Mouse (Mus musculus) hindbrain, embryonic 12.5 days (tissue): ENCODE results near the gene Set. TPM values are rescaled to one million over a fixed set of nuclear protein-coding genes. Genes with fewer than 3 reads are reported as not detected.

ENCODE experiments used
- ATAC-seq: fragments of 200-750 bp; cut with Nextera tagmentation; 2 replicates; pipeline ENCODE4 v1.8.0; 2017; ENCODE audit warnings: moderate TSS enrichment; ENCODE audit not compliant: low FRiP score
- H3K27ac ChIP-seq: fragments of 300-500 bp; sonication (generic); 2 replicates; pipeline ENCODE4 v1.5.1; 2016; ENCODE audit warnings: mild to moderate bottlenecking
- H3K27me3 ChIP-seq: fragments of 300-500 bp; sonication (generic); 2 replicates; pipeline ENCODE4 v1.6.1; 2016; ENCODE audit warnings: mild to moderate bottlenecking
- H3K36me3 ChIP-seq: fragments of 300-500 bp; sonication (generic); 2 replicates; pipeline ENCODE4 v1.6.1; 2016; ENCODE audit warnings: mild to moderate bottlenecking
- H3K4me1 ChIP-seq: fragments of 300-500 bp; sonication (generic); 2 replicates; pipeline ENCODE4 v1.6.1; 2016
- H3K4me2 ChIP-seq: fragments of 300-500 bp; sonication (generic); replicated peaks from 2 replicates; pipeline ENCODE4 v1.6.1; 2016; ENCODE audit warnings: mild to moderate bottlenecking
- H3K4me3 ChIP-seq: fragments of 300-500 bp; sonication (generic); 2 replicates; pipeline ENCODE4 v1.5.1; 2016; ENCODE audit warnings: mild to moderate bottlenecking
- H3K9ac ChIP-seq: fragments of 300-500 bp; sonication (generic); 2 replicates; pipeline ENCODE4 v1.6.1; 2016; ENCODE audit warnings: mild to moderate bottlenecking, moderate library complexity
- H3K9me3 ChIP-seq: fragments of 300-500 bp; sonication (generic); replicated peaks from 2 replicates; pipeline ENCODE4 v1.6.1; 2016; ENCODE audit warnings: mild to moderate bottlenecking
- WGBS: fragments of 180-500 bp; shearing (Covaris S2); methylation state at CpG from one replicate; pipeline ENCODE4 v1.1.7; 2016; 5-methylcytosine and 5-hydroxymethylcytosine counted together
- polyA plus RNA-seq: library from polyadenylated mRNA; unstranded; fragments of >200 nt; fragmentation: Nextera tagmentation; extraction: Ambion mirVana; gene quantifications from 2 replicates; pipeline ENCODE4 v1.2.1, GENCODE M21; 2016

Gene Set
- polyA plus RNA-seq, 1 experiment from 2014 or later, result 558 TPM

- no peaks in the 10 kb centered on the region for H3K27me3 ChIP-seq
- no peaks in the 10 kb centered on the region for H3K9me3 ChIP-seq
- H3K36me3 ChIP-seq, result peaks cover 52% of the 10 kb centered on the region
- H3K27ac ChIP-seq, result no peak overlapping the region
- H3K4me1 ChIP-seq, result peaks cover 18% of the 10 kb centered on the region
- H3K4me2 ChIP-seq, result no peak overlapping the region
- ATAC-seq, result no peak
- no peak overlapping the region for H3K4me3 ChIP-seq
- no peak overlapping the region for H3K9ac ChIP-seq
- WGBS, result 87% methylated on average over 2 of the region's 2 CpGs
Observed at GRCm38 (mm10) chr2:30095882-30096527, 38.8 kb downstream of the Set start.

- Histone ChIP-seq H3K27ac (no peak overlapping the region), H3K36me3 (peaks cover 85% of the 10 kb centered on the region)
- no peak for ATAC-seq
Observed at GRCm38 (mm10) chr2:30100214-30100613, 43.0 kb downstream of the Set start.

DNA sequence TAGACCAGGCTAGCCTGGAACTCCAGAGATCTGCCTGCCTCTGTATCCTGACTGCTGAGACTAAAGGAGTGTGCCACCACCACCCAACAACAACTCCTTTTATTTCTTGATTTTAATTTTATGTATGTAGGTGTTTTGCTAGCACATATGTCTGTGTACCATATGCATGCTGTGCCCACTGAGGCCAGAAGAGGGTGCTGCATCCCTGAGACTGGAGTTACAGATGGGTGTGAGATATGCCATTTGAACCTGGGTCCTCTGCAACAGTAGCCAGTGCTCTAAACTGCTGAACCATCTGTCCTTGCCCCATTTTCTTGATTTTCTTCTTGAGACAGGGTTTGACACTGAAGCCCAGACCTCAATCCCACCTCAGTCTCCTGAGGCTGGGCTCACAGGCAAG, 49.2 kb downstream of the Set start:
- H3K27me3 ChIP-seq, result no peaks in the 10 kb centered on the region
- no peak overlapping the region for H3K27ac ChIP-seq
- no peak overlapping the region for H3K4me2 ChIP-seq
- no peaks in the 10 kb centered on the region for H3K9me3 ChIP-seq
- H3K4me1 ChIP-seq, result no peaks in the 10 kb centered on the region
- peaks cover 90% of the 10 kb centered on the region for H3K36me3 ChIP-seq
- H3K4me3 ChIP-seq, result no peak overlapping the region
- ATAC-seq, result no peak
- H3K9ac ChIP-seq, result no peak overlapping the region

More at GRCm38 (mm10) chr2:30100214-30100613, 43.0 kb downstream of the Set start:
- H3K9me3 ChIP-seq, result no peaks in the 10 kb centered on the region
- H3K4me1 ChIP-seq, result no peaks in the 10 kb centered on the region
- no peak overlapping the region for H3K4me3 ChIP-seq
- H3K4me2 ChIP-seq, result no peak overlapping the region
- no peaks in the 10 kb centered on the region for H3K27me3 ChIP-seq
- WGBS, result 70% methylated on average over 4 of the region's 4 CpGs
- no peak overlapping the region for H3K9ac ChIP-seq

- Histone ChIP-seq H3K27me3 (no peaks in the 10 kb centered on the region), H3K9me3 (no peaks in the 10 kb centered on the region), H3K4me3 (no peak overlapping the region), H3K4me1 (no peaks in the 10 kb centered on the region), H3K36me3 (peaks cover 86% of the 10 kb centered on the region), H3K4me2 (no peak overlapping the region), H3K9ac (0 out of 2 replicates have a peak overlapping the region, but pooled peaks have one; percentile 9), H3K27ac (no peak overlapping the region)
- 89% methylated on average over 5 of the region's 5 CpGs for WGBS
- ATAC-seq, result no peak
Observed at GRCm38 (mm10) chr2:30107646-30108045, 50.5 kb downstream of the Set start.

GRCm38 (mm10) chr2:30108260-30108659, 51.1 kb downstream of the Set start:
- Histone ChIP-seq H3K9me3 (no peaks in the 10 kb centered on the region), H3K36me3 (peaks cover 86% of the 10 kb centered on the region), H3K4me3 (no peak overlapping the region), H3K9ac (no peak overlapping the region), H3K4me2 (no peak overlapping the region), H3K27ac (no peak overlapping the region), H3K27me3 (no peaks in the 10 kb centered on the region), H3K4me1 (no peaks in the 10 kb centered on the region)
- WGBS, result 95% methylated on average over 4 of the region's 4 CpGs
- ATAC-seq, result no peak

DNA sequence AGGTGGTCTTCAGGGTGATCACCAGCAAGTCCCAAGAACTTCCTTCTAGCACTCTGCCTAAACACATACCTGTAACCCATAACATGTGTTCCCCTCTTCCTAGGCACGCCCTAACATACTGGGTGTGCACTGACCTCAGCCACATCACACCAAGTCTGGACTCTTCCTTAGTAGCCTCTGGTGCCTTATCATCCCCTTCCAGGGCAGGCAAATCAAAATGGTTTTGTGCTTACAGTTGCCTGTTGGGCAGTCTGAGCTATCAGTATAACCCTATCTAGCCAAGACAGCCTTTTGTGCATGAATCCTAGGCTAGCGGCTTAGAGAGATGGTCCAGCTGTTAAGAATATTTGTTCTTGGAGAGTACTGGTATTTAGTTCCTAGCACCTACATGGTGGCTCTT, 54.3 kb downstream of the Set start:
- H3K4me2 ChIP-seq, result no peak overlapping the region
- H3K4me1 ChIP-seq, result no peaks in the 10 kb centered on the region
- WGBS, result 99% methylated on average over 2 of the region's 2 CpGs
- no peak overlapping the region for H3K9ac ChIP-seq
- H3K36me3 ChIP-seq, result peaks cover 68% of the 10 kb centered on the region
- ATAC-seq, result no peak
- no peak overlapping the region for H3K27ac ChIP-seq
- H3K27me3 ChIP-seq, result no peaks in the 10 kb centered on the region
- no peaks in the 10 kb centered on the region for H3K9me3 ChIP-seq
- no peak overlapping the region for H3K4me3 ChIP-seq

GRCm38 (mm10) chr2:30112564-30112963, 55.4 kb downstream of the Set start:
- Histone ChIP-seq H3K4me2 (no peak overlapping the region), H3K4me1 (no peaks in the 10 kb centered on the region), H3K36me3 (peaks cover 59% of the 10 kb centered on the region), H3K27me3 (no peaks in the 10 kb centered on the region), H3K9ac (no peak overlapping the region), H3K27ac (no peak overlapping the region), H3K9me3 (no peaks in the 10 kb centered on the region), H3K4me3 (no peak overlapping the region)
- no peak for ATAC-seq
- WGBS, result 93% methylated on average over 5 of the region's 5 CpGs

DNA sequence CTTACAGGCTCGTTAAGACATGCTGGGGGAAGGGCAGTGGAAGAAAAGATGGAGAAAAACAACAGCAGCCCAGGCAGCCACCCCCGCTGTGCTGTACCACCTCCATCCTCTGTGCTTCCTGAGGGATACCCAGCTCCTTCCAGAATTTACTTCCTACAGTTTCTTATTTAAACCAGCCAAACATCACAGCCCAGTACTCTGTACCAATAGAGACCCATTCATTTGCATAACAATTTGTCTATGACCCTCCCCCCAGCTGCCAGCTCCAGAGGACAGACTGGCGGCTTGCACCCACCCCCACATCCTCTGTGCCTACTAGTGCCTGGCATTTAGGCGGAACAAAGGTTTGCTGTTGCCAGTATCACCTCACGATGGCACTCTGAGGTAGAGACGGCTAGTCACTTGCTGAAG, 62.5 kb downstream of the Set start:
- Histone ChIP-seq H3K9ac (peak overlapping the region; percentile 27; the same call in 1 of the 2 replicates), H3K4me3 (no peak overlapping the region), H3K36me3 (0 out of 2 replicates have a peak, but pooled peaks cover 4% of the 10 kb centered on the region), H3K27ac (peak overlapping the region; percentile 64), H3K9me3 (no peaks in the 10 kb centered on the region), H3K4me1 (peaks cover 37% of the 10 kb centered on the region), H3K4me2 (0 out of 2 replicates have a peak overlapping the region, but pooled peaks have one; percentile 11), H3K27me3 (no peaks in the 10 kb centered on the region)
- ATAC-seq, result 0 out of 2 replicates have a peak, but pooled peaks have one; percentile 61
- WGBS, result 14% methylated on average over 6 of the region's 6 CpGs

DNA sequence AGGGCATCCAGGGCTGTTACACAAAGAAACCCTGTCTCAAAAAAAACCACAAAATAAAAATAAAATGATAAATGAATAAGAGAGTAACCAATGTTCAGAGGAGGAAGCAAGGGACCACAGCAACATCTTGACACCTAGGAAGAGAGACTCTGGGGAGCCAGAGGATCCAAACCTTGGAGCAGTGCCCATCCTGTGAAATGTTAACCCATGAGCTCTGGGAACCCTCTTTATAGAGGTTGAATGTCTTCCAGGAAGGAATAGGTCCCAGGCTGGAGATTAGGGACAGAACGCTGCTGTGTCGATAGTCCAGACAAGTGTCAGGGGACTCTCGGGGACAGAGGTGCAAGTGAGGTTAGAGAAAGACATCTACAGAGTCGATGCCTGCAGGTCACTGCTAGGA, 63.1 kb downstream of the Set start:
- H3K27me3 ChIP-seq, result no peaks in the 10 kb centered on the region
- 76% methylated on average over 4 of the region's 4 CpGs for WGBS
- H3K9me3 ChIP-seq, result no peaks in the 10 kb centered on the region
- no peak overlapping the region for H3K4me3 ChIP-seq
- H3K4me1 ChIP-seq, result peaks cover 42% of the 10 kb centered on the region
- ATAC-seq, result no peak
- no peak overlapping the region; the same call in 1 of the 2 replicates for H3K9ac ChIP-seq
- H3K4me2 ChIP-seq, result no peak overlapping the region
- no peaks in the 10 kb centered on the region for H3K36me3 ChIP-seq
- peak overlapping the region; percentile 64; the same call in 1 of the 2 replicates for H3K27ac ChIP-seq

Other genes with a start within 250 kb of the Set start
- gene Urm1, start 237.3 kb upstream of the Set start, polyA plus RNA-seq, result 16.4 and 19.5 TPM in 2 replicates
- 28.5 and 30.2 TPM in 2 replicates for gene Cercam, start 188.2 kb upstream of the Set start, polyA plus RNA-seq
- 87.9 and 97.0 TPM in 2 replicates for gene Odf2, start 168.2 kb upstream of the Set start, polyA plus RNA-seq
- gene Gle1, start 122.0 kb upstream of the Set start, polyA plus RNA-seq, result 69.1 and 72.5 TPM in 2 replicates
- 179 and 188 TPM in 2 replicates for gene Sptan1, start 91.8 kb upstream of the Set start, polyA plus RNA-seq
- 40.4 and 41.0 TPM in 2 replicates for gene Wdr34, start 8.5 kb upstream of the Set start, polyA plus RNA-seq
- 7.0 and 7.2 TPM in 2 replicates for gene Pkn3, start 20.3 kb downstream of the Set start, polyA plus RNA-seq
- gene Zdhhc12, start 36.3 kb downstream of the Set start, polyA plus RNA-seq, result 23.7 and 25.5 TPM in 2 replicates
- gene Zer1, start 67.2 kb downstream of the Set start, polyA plus RNA-seq, result 11.8 and 12.6 TPM in 2 replicates
- 10.3 and 10.6 TPM in 2 replicates for gene Tbc1d13, start 76.4 kb downstream of the Set start, polyA plus RNA-seq
- gene Endog, start 114.1 kb downstream of the Set start, polyA plus RNA-seq, result 15.7 and 16.2 TPM in 2 replicates
- 63.7 and 63.9 TPM in 2 replicates for gene Spout1, start 121.1 kb downstream of the Set start, polyA plus RNA-seq
- gene Kyat1, start 148.5 kb downstream of the Set start, polyA plus RNA-seq, result 10.4 and 13.1 TPM in 2 replicates
- 39.3 and 42.2 TPM in 2 replicates for gene Lrrc8a, start 180.3 kb downstream of the Set start, polyA plus RNA-seq
- gene Gm28035, start 183.2 kb downstream of the Set start, polyA plus RNA-seq, result 0.30 and 0.36 TPM in 2 replicates
- gene Phyhd1, start 208.8 kb downstream of the Set start, polyA plus RNA-seq, result 5.0 and 5.6 TPM in 2 replicates
- not detected in 2 replicates for gene Gm28038, start 223.7 kb downstream of the Set start, polyA plus RNA-seq
- gene Dolk, start 229.0 kb downstream of the Set start, polyA plus RNA-seq, result 25.5 and 26.2 TPM in 2 replicates
- 33.9 and 36.6 TPM in 2 replicates for gene Nup188, start 229.0 kb downstream of the Set start, polyA plus RNA-seq